Mouse (Mus musculus) limb, embryonic 14.5 days (tissue): ENCODE data around the gene Dcaf17. TPM values are rescaled to one million over a fixed set of nuclear protein-coding genes. Genes with fewer than 3 reads are reported as not detected.

ENCODE experiments used
- ATAC-seq: fragments of 200-750 bp; cut with Nextera tagmentation; 2 replicates; pipeline ENCODE4 v1.8.0; 2017; ENCODE audit warnings: low read depth, moderate number of reproducible peaks, moderate TSS enrichment; ENCODE audit not compliant: low FRiP score
- DNase-seq: peaks from one replicate; pipeline ENCODE4 v3.0.0-alpha.2; 2015; ENCODE audit warnings: low spot score
- H3K27ac ChIP-seq: fragments of 300-500 bp; sonication (generic); replicated peaks from 2 replicates; pipeline ENCODE4 v1.5.1; 2014; ENCODE audit warnings: low read depth, mild to moderate bottlenecking, low read length, moderate library complexity, mixed read lengths
- H3K27me3 ChIP-seq: fragments of 300-500 bp; sonication (generic); 2 replicates; pipeline ENCODE4 v1.6.1; 2014; ENCODE audit warnings: low read length, mixed read lengths; ENCODE audit not compliant: control insufficient read depth, insufficient read depth
- H3K36me3 ChIP-seq: fragments of 300-500 bp; sonication (generic); 2 replicates; pipeline ENCODE4 v1.6.1; 2014; ENCODE audit warnings: mild to moderate bottlenecking, low read length, moderate library complexity, mixed read lengths; ENCODE audit not compliant: control insufficient read depth, insufficient read depth
- H3K4me1 ChIP-seq: fragments of 300-500 bp; sonication (generic); 2 replicates; pipeline ENCODE4 v1.6.1; 2014; ENCODE audit warnings: antibody characterized with exemption, low read length, mixed read lengths; ENCODE audit not compliant: control insufficient read depth, insufficient read depth
- H3K4me2 ChIP-seq: fragments of 300-500 bp; sonication (generic); replicated peaks from 2 replicates; pipeline ENCODE4 v1.6.1; 2014; ENCODE audit warnings: low read depth, mild to moderate bottlenecking, low read length, moderate library complexity; ENCODE audit not compliant: severe bottlenecking
- H3K4me3 ChIP-seq: fragments of 300-500 bp; sonication (generic); replicated peaks from 2 replicates; pipeline ENCODE4 v1.5.1; 2014; ENCODE audit warnings: low read length
- H3K9ac ChIP-seq: fragments of 300-500 bp; sonication (generic); 2 replicates; pipeline ENCODE4 v1.6.1; 2014; ENCODE audit warnings: mild to moderate bottlenecking, low read depth, low read length, moderate library complexity; ENCODE audit not compliant: severe bottlenecking
- H3K9me3 ChIP-seq: fragments of 300-500 bp; sonication (generic); 2 replicates; pipeline ENCODE4 v1.6.1; 2016; ENCODE audit warnings: low read length; ENCODE audit not compliant: control insufficient read depth
- POLR2A ChIP-seq: fragments of 200-500 bp; IDR thresholded peaks from 2 replicates; pipeline ENCODE4 v1.8.0; 2012; ENCODE audit warnings: inconsistent platforms, mild to moderate bottlenecking, moderate library complexity, borderline replicate concordance; ENCODE audit not compliant: insufficient read depth, insufficient read length; ENCODE audit errors: extremely low read depth
- WGBS: fragments of 180-500 bp; shearing (Covaris S2); extraction: QIAGEN DNeasy Blood & Tissue Kit; methylation state at CpG from one replicate; pipeline ENCODE4 v1.1.7; 2014; 5-methylcytosine and 5-hydroxymethylcytosine counted together
- polyA plus RNA-seq, 2 experiments: library from polyadenylated mRNA; depleted of rRNA in 1 of 2; stranded (reverse) in 1 of 2; unstranded in 1 of 2; fragments of >200 nt; fragmentation: Nextera tagmentation in 1 of 2; extraction: Ambion mirVana in 1 of 2; gene quantifications; 2 replicates each; pipeline versions ENCODE4 v1.2.1 to v1.2.3; 2012 to 2014

The Dcaf17 gene
- polyA plus RNA-seq, 2 experiments = 7.2 to 26.0 TPM

- Histone ChIP-seq H3K4me2 (no peak overlapping the region), H3K4me1 (0 out of 2 replicates have a peak, but pooled peaks cover 5% of the 10 kb centered on the region), H3K9ac (no peak overlapping the region), H3K27ac (no peak overlapping the region; the same call in 1 of the 2 replicates), H3K4me3 (no peak overlapping the region), H3K9me3 (no peaks in the 10 kb centered on the region), H3K36me3 (no peaks in the 10 kb centered on the region), H3K27me3 (no peaks in the 10 kb centered on the region)
- ATAC-seq = no peak
- DNase-seq = no peak
- 78% methylated on average over 4 of the region's 4 CpGs for WGBS
- no peak for TF ChIP-seq POLR2A
Measured at GRCm38 (mm10) chr2:71103292-71103680, 48.2 kb downstream of the Dcaf17 start.

GRCm38 (mm10) chr2:71104696-71105095, 49.6 kb downstream of the Dcaf17 start:
- H3K9ac ChIP-seq = no peak overlapping the region
- DNase-seq = no peak
- H3K4me2 ChIP-seq = no peak overlapping the region
- no peaks in the 10 kb centered on the region for H3K36me3 ChIP-seq
- no peaks in the 10 kb centered on the region for H3K27me3 ChIP-seq
- WGBS = 77% methylated on average over 3 of the region's 3 CpGs
- no peaks in the 10 kb centered on the region for H3K9me3 ChIP-seq
- H3K4me3 ChIP-seq = no peak overlapping the region
- H3K4me1 ChIP-seq = 0 out of 2 replicates have a peak, but pooled peaks cover 5% of the 10 kb centered on the region
- no peak overlapping the region for H3K27ac ChIP-seq
- no peak for TF ChIP-seq POLR2A
- no peak for ATAC-seq

- Histone ChIP-seq H3K27me3 (no peaks in the 10 kb centered on the region), H3K36me3 (no peaks in the 10 kb centered on the region), H3K4me2 (no peak overlapping the region), H3K9me3 (no peaks in the 10 kb centered on the region), H3K9ac (no peak overlapping the region), H3K4me3 (no peak overlapping the region), H3K4me1 (0 out of 2 replicates have a peak, but pooled peaks cover 5% of the 10 kb centered on the region), H3K27ac (no peak overlapping the region)
- no peak for TF ChIP-seq POLR2A
- WGBS = 83% methylated on average over 14 of the region's 14 CpGs
- no peak for DNase-seq
- ATAC-seq = no peak
Measured at GRCm38 (mm10) chr2:71105469-71106215, 50.5 kb downstream of the Dcaf17 start.

DNA sequence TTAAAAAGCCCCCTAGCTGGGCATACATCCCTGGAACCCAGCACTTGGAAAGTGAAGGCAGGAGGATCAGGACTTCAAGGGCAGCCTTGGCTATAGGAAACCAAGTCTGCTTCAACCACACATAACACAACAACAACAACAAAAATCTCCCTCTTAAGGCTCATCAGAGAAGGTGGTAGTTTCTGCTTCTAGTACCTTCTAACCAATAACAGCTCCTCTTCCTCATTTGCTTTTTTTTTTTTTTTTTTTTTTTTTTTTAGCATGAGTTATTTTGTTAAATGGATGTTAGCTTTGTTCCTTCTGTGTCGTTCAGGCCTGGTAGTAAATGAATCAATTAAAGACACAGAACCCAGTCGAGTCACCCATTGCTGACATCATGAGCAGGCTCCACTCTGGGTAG, 52.1 kb downstream of the Dcaf17 start:
- no peak for DNase-seq
- Histone ChIP-seq H3K4me3 (no peak overlapping the region), H3K27ac (no peak overlapping the region), H3K36me3 (no peaks in the 10 kb centered on the region), H3K27me3 (no peaks in the 10 kb centered on the region), H3K9me3 (no peaks in the 10 kb centered on the region), H3K4me2 (no peak overlapping the region), H3K9ac (no peak overlapping the region), H3K4me1 (0 out of 2 replicates have a peak, but pooled peaks cover 5% of the 10 kb centered on the region)
- no peak for ATAC-seq
- 63% methylated on average over 2 of the region's 2 CpGs for WGBS
- no peak for TF ChIP-seq POLR2A

- Histone ChIP-seq H3K27me3 (no peaks in the 10 kb centered on the region), H3K4me2 (no peak overlapping the region), H3K27ac (no peak overlapping the region), H3K9ac (no peak overlapping the region), H3K36me3 (no peaks in the 10 kb centered on the region), H3K9me3 (no peaks in the 10 kb centered on the region), H3K4me3 (no peak overlapping the region), H3K4me1 (0 out of 2 replicates have a peak, but pooled peaks cover 3% of the 10 kb centered on the region)
- WGBS = 37% methylated on average over 3 of the region's 3 CpGs
- TF ChIP-seq POLR2A = no peak
- ATAC-seq = no peak
- DNase-seq = no peak
Measured at GRCm38 (mm10) chr2:71108541-71108940, 53.4 kb downstream of the Dcaf17 start.
